Mouse (Mus musculus) liver, embryonic 15.5 days (tissue): Measurements from ENCODE around the gene Dnal4. TPM values are rescaled to one million over a fixed set of nuclear protein-coding genes. Genes with fewer than 3 reads are reported as not detected.

Source experiments
- ATAC-seq: fragments of 200-750 bp; cut with Nextera tagmentation; 2 replicates; pipeline ENCODE4 v1.8.0; 2017; ENCODE audit warnings: moderate number of reproducible peaks, mild to moderate bottlenecking, moderate library complexity; ENCODE audit not compliant: insufficient read depth
- H3K27ac ChIP-seq: fragments of 300-500 bp; sonication (generic); replicated peaks from 2 replicates; pipeline ENCODE4 v1.5.1; 2015; ENCODE audit warnings: mild to moderate bottlenecking, inconsistent platforms
- H3K27me3 ChIP-seq: fragments of 300-500 bp; sonication (generic); 2 replicates; pipeline ENCODE4 v1.6.1; 2015; ENCODE audit warnings: mild to moderate bottlenecking, inconsistent platforms
- H3K36me3 ChIP-seq: fragments of 300-500 bp; sonication (generic); replicated peaks from 2 replicates; pipeline ENCODE4 v1.6.1; 2015; ENCODE audit warnings: moderate library complexity, mild to moderate bottlenecking, inconsistent platforms
- H3K4me1 ChIP-seq: fragments of 300-500 bp; sonication (generic); replicated peaks from 2 replicates; pipeline ENCODE4 v1.6.1; 2015; ENCODE audit warnings: inconsistent platforms
- H3K4me2 ChIP-seq: fragments of 300-500 bp; sonication (generic); 2 replicates; pipeline ENCODE4 v1.6.1; 2015; ENCODE audit warnings: moderate library complexity, mild to moderate bottlenecking, inconsistent platforms
- H3K4me3 ChIP-seq: fragments of 300-500 bp; sonication (generic); replicated peaks from 2 replicates; pipeline ENCODE4 v1.5.1; 2015; ENCODE audit warnings: mild to moderate bottlenecking, inconsistent platforms
- H3K9ac ChIP-seq: fragments of 300-500 bp; sonication (generic); 2 replicates; pipeline ENCODE4 v1.6.1; 2015; ENCODE audit warnings: moderate library complexity, mild to moderate bottlenecking, inconsistent platforms
- H3K9me3 ChIP-seq: fragments of 300-500 bp; sonication (generic); replicated peaks from 2 replicates; pipeline ENCODE4 v1.6.1; 2016; ENCODE audit warnings: inconsistent platforms
- WGBS: fragments of 180-500 bp; shearing (Covaris S2); methylation state at CpG from one replicate; pipeline ENCODE4 v1.1.7; 2015; ENCODE audit warnings: mixed read lengths; ENCODE audit not compliant: insufficient replicate concordance; 5-methylcytosine and 5-hydroxymethylcytosine counted together
- polyA plus RNA-seq: library from polyadenylated mRNA; unstranded; fragments of >200 nt; fragmentation: Nextera tagmentation; extraction: Ambion mirVana; gene quantifications from 2 replicates; pipeline ENCODE4 v1.2.1, GENCODE M21; 2015

Gene Dnal4
- polyA plus RNA-seq, 1 experiment from 2014 or later, result 7.7 TPM

GRCm38 (mm10) chr15:79798591-79798990 lies 20.9 kb upstream of the Dnal4 start:
- Histone ChIP-seq H3K4me1 (no peaks in the 10 kb centered on the region), H3K9ac (no peak overlapping the region), H3K9me3 (no peaks in the 10 kb centered on the region), H3K36me3 (no peaks in the 10 kb centered on the region), H3K27ac (no peak overlapping the region), H3K4me3 (no peak overlapping the region), H3K4me2 (no peak overlapping the region), H3K27me3 (peaks cover 53% of the 10 kb centered on the region)
- no peak for ATAC-seq
- WGBS, result 69% methylated on average over 10 of the region's 10 CpGs

GRCm38 (mm10) chr15:79797680-79798079 lies 20.0 kb upstream of the Dnal4 start:
- WGBS, result 64% methylated on average over 8 of the region's 8 CpGs

GRCm38 (mm10) chr15:79797096-79797495 lies 19.4 kb upstream of the Dnal4 start:
- Histone ChIP-seq H3K27me3 (peaks cover 51% of the 10 kb centered on the region), H3K4me3 (no peak overlapping the region), H3K4me2 (no peak overlapping the region), H3K9ac (no peak overlapping the region), H3K4me1 (no peaks in the 10 kb centered on the region), H3K9me3 (no peaks in the 10 kb centered on the region), H3K27ac (no peak overlapping the region), H3K36me3 (no peaks in the 10 kb centered on the region)
- WGBS, result 64% methylated on average over 7 of the region's 7 CpGs
- ATAC-seq, result no peak

More at GRCm38 (mm10) chr15:79797680-79798079, 20.0 kb upstream of the Dnal4 start:
- ATAC-seq, result no peak
- Histone ChIP-seq H3K4me1 (no peaks in the 10 kb centered on the region), H3K4me2 (no peak overlapping the region), H3K27me3 (peaks cover 51% of the 10 kb centered on the region), H3K4me3 (no peak overlapping the region), H3K36me3 (no peaks in the 10 kb centered on the region), H3K9me3 (no peaks in the 10 kb centered on the region), H3K27ac (no peak overlapping the region), H3K9ac (no peak overlapping the region)

- Histone ChIP-seq H3K4me3 (no peak overlapping the region), H3K27ac (no peak overlapping the region), H3K4me1 (no peaks in the 10 kb centered on the region), H3K9me3 (no peaks in the 10 kb centered on the region), H3K9ac (no peak overlapping the region), H3K27me3 (peaks cover 48% of the 10 kb centered on the region), H3K36me3 (no peaks in the 10 kb centered on the region), H3K4me2 (no peak overlapping the region)
- ATAC-seq, result no peak
- 79% methylated on average over 12 of the region's 12 CpGs for WGBS
Measured at GRCm38 (mm10) chr15:79796256-79796655, 18.6 kb upstream of the Dnal4 start.

- ATAC-seq, result no peak
- no peaks in the 10 kb centered on the region for H3K9me3 ChIP-seq
- no peaks in the 10 kb centered on the region for H3K4me1 ChIP-seq
- no peak overlapping the region for H3K9ac ChIP-seq
- WGBS, result 17% methylated on average over 20 of the region's 20 CpGs
- no peak overlapping the region for H3K4me2 ChIP-seq
- no peaks in the 10 kb centered on the region for H3K36me3 ChIP-seq
- H3K27ac ChIP-seq, result no peak overlapping the region
- H3K4me3 ChIP-seq, result no peak overlapping the region
- peaks cover 46% of the 10 kb centered on the region for H3K27me3 ChIP-seq
Measured at GRCm38 (mm10) chr15:79794173-79794572, 16.5 kb upstream of the Dnal4 start.

- Histone ChIP-seq H3K4me3 (no peak overlapping the region), H3K27ac (no peak overlapping the region), H3K9ac (no peak overlapping the region), H3K4me1 (no peaks in the 10 kb centered on the region), H3K4me2 (no peak overlapping the region), H3K36me3 (no peaks in the 10 kb centered on the region), H3K27me3 (peaks cover 44% of the 10 kb centered on the region), H3K9me3 (no peaks in the 10 kb centered on the region)
- 65% methylated on average over 9 of the region's 9 CpGs for WGBS
- ATAC-seq, result no peak
Measured at GRCm38 (mm10) chr15:79793076-79793475, 15.4 kb upstream of the Dnal4 start.

GRCm38 (mm10) chr15:79792455-79792854 lies 14.8 kb upstream of the Dnal4 start:
- H3K4me1 ChIP-seq, result no peaks in the 10 kb centered on the region
- no peak for ATAC-seq
- H3K27me3 ChIP-seq, result peaks cover 42% of the 10 kb centered on the region
- 21% methylated on average over 19 of the region's 19 CpGs for WGBS
- no peak overlapping the region for H3K27ac ChIP-seq
- H3K4me3 ChIP-seq, result no peak overlapping the region
- H3K4me2 ChIP-seq, result no peak overlapping the region
- H3K36me3 ChIP-seq, result no peaks in the 10 kb centered on the region
- no peak overlapping the region for H3K9ac ChIP-seq
- no peaks in the 10 kb centered on the region for H3K9me3 ChIP-seq

- no peak for ATAC-seq
- H3K27me3 ChIP-seq, result peaks cover 50% of the 10 kb centered on the region
Measured at GRCm38 (mm10) chr15:79791502-79791901, 13.9 kb upstream of the Dnal4 start.

GRCm38 (mm10) chr15:79790905-79791304 lies 13.3 kb upstream of the Dnal4 start:
- no peaks in the 10 kb centered on the region for H3K4me1 ChIP-seq
- no peaks in the 10 kb centered on the region for H3K36me3 ChIP-seq
- H3K4me2 ChIP-seq, result no peak overlapping the region
- H3K9ac ChIP-seq, result no peak overlapping the region
- 59% methylated on average over 6 of the region's 6 CpGs for WGBS
- H3K27me3 ChIP-seq, result peaks cover 52% of the 10 kb centered on the region
- H3K27ac ChIP-seq, result no peak overlapping the region
- H3K9me3 ChIP-seq, result no peaks in the 10 kb centered on the region
- ATAC-seq, result no peak
- no peak overlapping the region for H3K4me3 ChIP-seq

More at GRCm38 (mm10) chr15:79791502-79791901, 13.9 kb upstream of the Dnal4 start:
- H3K4me2 ChIP-seq, result no peak overlapping the region
- no peak overlapping the region for H3K27ac ChIP-seq
- no peaks in the 10 kb centered on the region for H3K9me3 ChIP-seq
- no peak overlapping the region for H3K9ac ChIP-seq
- no peaks in the 10 kb centered on the region for H3K36me3 ChIP-seq
- 4% methylated on average over 12 of the region's 12 CpGs for WGBS
- no peaks in the 10 kb centered on the region for H3K4me1 ChIP-seq
- no peak overlapping the region for H3K4me3 ChIP-seq

- H3K9me3 ChIP-seq, result no peaks in the 10 kb centered on the region
- H3K4me3 ChIP-seq, result no peak overlapping the region
- H3K4me1 ChIP-seq, result no peaks in the 10 kb centered on the region
- WGBS, result 31% methylated on average over 8 of the region's 8 CpGs
- H3K9ac ChIP-seq, result no peak overlapping the region
- H3K36me3 ChIP-seq, result no peaks in the 10 kb centered on the region
- ATAC-seq, result no peak
- H3K27ac ChIP-seq, result no peak overlapping the region
- peaks cover 52% of the 10 kb centered on the region for H3K27me3 ChIP-seq
- H3K4me2 ChIP-seq, result no peak overlapping the region
Measured at GRCm38 (mm10) chr15:79790111-79790510, 12.5 kb upstream of the Dnal4 start.

- no peak for ATAC-seq
- H3K4me1 ChIP-seq, result no peaks in the 10 kb centered on the region
- H3K36me3 ChIP-seq, result no peaks in the 10 kb centered on the region
- no peak overlapping the region for H3K4me3 ChIP-seq
- H3K27me3 ChIP-seq, result peaks cover 37% of the 10 kb centered on the region
- 48% methylated on average over 8 of the region's 8 CpGs for WGBS
- H3K9me3 ChIP-seq, result no peaks in the 10 kb centered on the region
- no peak overlapping the region for H3K9ac ChIP-seq
- H3K27ac ChIP-seq, result no peak overlapping the region
- H3K4me2 ChIP-seq, result no peak overlapping the region
Measured at GRCm38 (mm10) chr15:79787815-79788214, 10.2 kb upstream of the Dnal4 start.

- no peaks in the 10 kb centered on the region for H3K36me3 ChIP-seq
- no peaks in the 10 kb centered on the region for H3K4me1 ChIP-seq
- H3K9me3 ChIP-seq, result no peaks in the 10 kb centered on the region
- no peak overlapping the region for H3K27ac ChIP-seq
- 31% methylated on average over 1 of the region's 1 CpGs for WGBS
- ATAC-seq, result no peak
- no peak overlapping the region for H3K4me3 ChIP-seq
- H3K27me3 ChIP-seq, result peaks cover 15% of the 10 kb centered on the region
- no peak overlapping the region for H3K9ac ChIP-seq
- no peak overlapping the region for H3K4me2 ChIP-seq
Measured at GRCm38 (mm10) chr15:79785056-79785455, 7.4 kb upstream of the Dnal4 start.
